Mouse (Mus musculus) gastrocnemius, postnatal 10 days (tissue): ENCODE results near the gene Terb1. TPM values are rescaled to one million over a fixed set of nuclear protein-coding genes. Genes with fewer than 3 reads are reported as not detected.

ENCODE experiments used
- DNase-seq: peaks from one replicate; pipeline ENCODE4 v3.0.0; 2021; ENCODE audit warnings: mixed read lengths
- total RNA-seq, 2 experiments: library from RNA; stranded (reverse); gene quantifications; 2 replicates each; pipeline ENCODE4 v1.2.3; 2021

Terb1 gene
- total RNA-seq, 2 experiments from 2014 or later, result not detected

DNA sequence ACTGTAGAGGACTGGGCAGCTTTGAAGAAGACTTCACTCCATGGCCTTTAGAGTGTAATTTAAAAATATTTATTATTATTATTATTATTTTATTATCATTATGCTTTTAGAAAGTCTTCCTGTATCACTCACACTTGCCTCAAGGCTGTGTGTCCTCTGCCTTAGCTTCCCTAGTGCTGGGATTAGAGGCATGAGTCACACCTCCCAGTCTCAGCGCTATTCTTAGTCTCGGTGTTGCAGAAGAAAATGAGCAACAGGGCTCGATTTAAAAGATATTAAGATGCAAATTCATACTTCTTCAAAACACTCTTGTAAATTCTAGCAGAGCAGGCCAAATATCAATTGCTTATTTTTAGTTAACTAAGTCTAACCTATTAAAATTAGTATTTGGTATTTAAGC, 60.9 kb downstream of the Terb1 start:
- DNase-seq, result no peak

DNA sequence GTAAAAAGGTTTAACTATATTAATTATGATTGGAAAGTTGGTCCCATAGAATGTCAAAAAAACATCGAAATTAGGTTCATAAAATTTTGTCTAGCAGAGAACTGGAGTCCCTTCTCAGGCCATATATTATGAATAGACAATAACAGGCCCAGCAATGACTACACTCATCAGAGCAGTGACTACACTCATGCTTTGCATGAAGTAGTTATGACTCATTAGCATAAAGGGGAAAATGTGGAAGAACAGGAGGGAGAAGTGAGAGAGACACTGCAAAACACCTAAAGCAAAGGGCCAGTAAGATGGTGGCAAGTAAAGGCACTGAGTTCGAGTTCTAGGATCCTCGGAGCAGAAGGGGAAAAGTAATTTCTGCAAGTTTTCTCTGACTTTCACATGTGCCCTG, 63.7 kb downstream of the Terb1 start:
- no peak for DNase-seq

DNA sequence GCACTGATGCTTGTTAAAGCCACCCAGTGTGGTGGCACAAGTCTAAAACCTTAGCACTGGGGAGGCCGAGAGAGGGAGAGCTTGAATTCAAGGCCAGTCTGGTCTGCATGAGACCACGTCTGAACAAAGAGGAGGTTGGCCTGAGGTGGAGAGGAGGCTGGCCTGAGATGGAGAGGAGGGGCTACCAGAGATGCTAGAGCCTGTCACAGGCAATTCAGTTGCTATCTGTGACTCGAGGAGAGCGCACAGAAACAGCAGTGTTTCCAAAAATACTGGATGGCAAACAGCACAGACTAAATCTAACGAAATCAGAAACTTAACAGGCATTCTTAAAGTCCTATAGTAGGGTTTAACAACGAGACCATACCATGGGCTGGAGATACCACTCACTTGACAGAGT, 64.5 kb downstream of the Terb1 start:
- no peak for DNase-seq

DNA sequence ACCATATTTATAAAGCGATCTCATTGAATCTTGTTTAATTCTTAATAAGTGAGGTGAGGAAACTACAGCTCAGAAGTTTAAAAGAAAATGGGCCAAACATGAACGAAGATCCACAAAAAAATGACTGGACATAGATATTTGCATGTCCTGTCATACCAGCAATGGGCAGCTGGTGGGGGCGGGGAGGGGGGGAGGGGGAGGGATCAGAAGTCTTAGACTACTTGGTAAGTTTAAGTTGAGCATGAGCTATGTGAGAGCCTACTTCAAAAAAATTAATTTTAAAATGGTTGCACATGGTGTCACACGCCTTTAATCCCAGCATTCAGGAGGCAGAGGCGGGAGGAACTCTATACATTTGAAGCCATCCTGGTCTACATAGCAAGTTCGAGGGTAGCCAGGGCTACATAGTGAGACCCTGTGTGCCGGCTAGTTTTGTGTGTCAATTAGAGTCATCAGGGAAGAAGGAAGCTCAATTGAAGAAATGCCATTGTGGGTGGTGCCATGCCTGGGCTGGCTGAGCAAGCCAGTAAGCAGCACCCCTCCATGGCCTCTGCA, 66.5 kb downstream of the Terb1 start:
- no peak for DNase-seq

DNA sequence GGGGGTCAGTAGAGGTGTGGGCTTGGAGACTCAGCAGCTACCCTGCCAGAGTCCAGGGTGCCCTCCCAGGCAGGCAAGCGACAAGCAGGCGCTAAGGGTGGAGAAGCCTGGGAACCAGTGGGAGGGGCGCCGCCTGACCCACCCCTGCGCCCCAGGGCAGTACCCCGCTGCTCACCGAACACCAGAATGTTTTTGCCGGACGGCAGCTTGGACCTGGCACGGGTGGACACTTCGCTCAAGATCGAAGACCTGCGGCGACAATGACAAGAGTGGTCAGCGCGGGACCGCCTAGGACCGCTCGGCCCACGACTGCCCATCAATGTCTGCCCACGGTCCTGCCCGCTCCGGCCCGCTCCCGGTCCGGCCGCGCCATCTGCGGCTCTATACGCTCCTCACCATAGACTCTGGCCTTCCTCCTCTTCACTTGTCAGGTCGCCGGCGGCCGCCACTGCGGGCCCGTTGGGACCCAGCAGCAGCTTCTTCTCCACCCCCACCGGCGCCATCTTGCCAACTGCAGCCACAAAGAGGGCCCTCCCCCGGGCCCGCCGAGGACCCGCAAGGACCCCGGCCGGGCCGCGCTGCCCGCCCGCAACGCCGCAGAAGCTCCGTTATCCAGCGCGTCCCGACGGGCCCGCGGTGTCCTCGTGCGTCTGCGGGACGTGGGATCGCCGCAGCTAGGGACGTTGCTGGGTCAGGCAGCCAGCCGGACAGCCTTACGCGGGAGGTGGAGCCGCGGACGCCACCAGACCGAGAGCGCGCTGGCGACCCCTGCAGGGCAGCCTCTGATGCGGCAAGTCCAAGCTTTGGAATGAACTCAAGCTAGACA, 67.2 kb downstream of the Terb1 start, which contains the start of gene Dync1li2:
Dync1li2 (minus strand) TSS at position 749 of the 826 bp plus-strand sequence.
- peak; percentile 96 for DNase-seq

DNA sequence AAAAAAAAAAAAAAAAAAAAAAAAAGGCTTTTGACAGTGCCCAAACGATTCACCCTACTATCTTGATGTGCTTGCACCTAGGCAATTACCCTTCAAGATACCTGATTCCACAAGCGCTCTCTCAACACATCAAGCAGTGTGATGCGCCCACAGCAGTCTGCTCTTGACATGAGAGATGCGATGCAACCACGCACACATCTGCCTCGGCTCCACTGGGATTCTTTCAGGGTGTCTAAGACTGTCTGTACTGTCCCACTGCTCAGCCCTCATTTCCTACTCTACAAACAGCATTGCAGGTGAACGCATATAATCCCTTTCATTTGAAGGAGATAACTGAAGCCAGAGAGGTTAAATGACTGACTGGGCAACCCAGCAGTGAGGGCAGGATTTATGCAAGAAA, 68.1 kb downstream of the Terb1 start:
- DNase-seq, result no peak

- DNase-seq, result no peak
These were observed 70.2 kb downstream of the Terb1 start for GRCm38 (mm10) chr8:104439461-104439860.

GRCm38 (mm10) chr8:104437494-104438135, 72.1 kb downstream of the Terb1 start:
- DNase-seq, result no peak

DNA sequence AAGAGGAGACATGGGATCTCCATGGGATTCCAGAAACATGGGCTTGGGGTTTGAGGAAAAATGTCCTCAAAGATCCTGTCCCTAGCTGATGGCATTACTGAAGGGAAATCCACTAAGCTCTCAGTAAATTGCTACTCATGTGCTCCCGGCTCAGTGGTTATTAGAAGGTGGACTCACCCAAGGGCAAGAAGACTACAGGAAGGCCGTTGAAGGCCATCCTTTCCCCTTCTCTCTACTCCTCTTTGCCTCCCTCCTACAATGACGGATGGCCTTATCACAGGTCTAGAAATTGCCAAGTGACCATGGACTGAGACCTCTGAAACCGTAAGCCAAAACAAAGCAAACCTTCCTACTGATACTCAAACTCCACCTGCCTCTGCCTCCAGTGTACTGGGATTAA, 73.1 kb downstream of the Terb1 start:
- DNase-seq, result no peak

DNA sequence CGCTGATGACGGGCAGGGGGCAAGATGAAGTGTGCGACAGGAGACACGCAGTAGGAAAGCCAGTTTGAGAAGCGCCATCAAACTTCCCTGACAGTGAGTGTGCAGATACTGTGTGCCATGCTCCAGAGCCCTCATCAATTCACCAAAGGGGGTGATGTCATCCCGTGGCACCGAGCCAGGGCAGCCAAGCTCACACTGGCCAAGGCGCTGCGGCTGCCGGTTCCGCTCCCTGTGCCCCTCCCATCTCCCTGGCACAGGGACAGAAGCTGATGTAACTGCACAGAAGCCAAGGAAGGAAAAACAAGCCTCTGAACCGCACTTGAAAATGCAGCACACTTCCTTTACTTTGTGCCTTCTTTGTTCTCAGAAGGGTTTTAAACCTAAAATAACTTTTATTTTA, 73.7 kb downstream of the Terb1 start:
- peak; percentile 99 for DNase-seq

GRCm38 (mm10) chr8:104434826-104435354, 74.8 kb downstream of the Terb1 start:
- DNase-seq, result no peak

DNA sequence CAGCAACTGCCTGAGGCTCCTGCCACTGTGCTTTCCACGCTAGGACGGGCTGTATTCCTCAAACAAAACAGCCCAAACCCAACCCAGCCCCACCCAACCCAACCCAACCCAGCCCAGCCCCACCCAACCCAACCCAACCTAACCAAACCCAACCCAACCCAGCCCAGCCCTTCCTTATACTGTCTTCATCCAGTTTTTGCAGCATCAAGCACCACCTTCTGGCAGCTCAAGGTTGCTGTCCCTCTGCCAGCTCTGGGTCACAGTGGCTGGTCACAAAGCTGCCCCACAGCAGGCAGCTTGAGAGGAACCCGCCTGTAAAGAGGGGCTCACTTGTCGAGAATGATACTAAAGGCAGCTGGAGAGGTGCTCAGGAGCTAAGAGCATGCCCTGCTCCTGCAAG, 75.4 kb downstream of the Terb1 start:
- no peak for DNase-seq

- DNase-seq, result no peak
These were observed 76.4 kb downstream of the Terb1 start for GRCm38 (mm10) chr8:104433191-104433842.

- no peak for DNase-seq
These were observed 77.1 kb downstream of the Terb1 start for GRCm38 (mm10) chr8:104432656-104433055.

DNA sequence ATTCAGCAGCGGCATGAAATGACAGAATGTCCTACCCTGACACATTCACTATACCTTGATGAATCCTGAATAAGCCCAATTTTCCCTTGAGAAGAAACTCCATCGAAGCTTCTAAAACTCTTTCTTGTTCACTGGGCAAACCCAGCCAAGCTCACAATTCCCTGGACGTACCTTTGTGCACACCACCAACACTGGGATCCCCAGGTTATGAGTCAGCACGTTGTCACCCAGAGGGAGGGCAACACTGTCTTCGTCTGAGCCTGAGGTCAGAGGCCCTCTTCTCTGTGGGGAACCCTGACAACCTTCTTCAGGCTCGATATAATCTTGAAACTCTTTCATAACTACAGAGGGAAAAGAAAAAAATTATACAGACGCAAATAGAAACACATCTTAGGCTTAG, 79.5 kb downstream of the Terb1 start:
- no peak for DNase-seq

- DNase-seq, result no peak
These were observed 82.0 kb downstream of the Terb1 start for GRCm38 (mm10) chr8:104427703-104428102.

- DNase-seq, result no peak
These were observed 87.4 kb downstream of the Terb1 start for GRCm38 (mm10) chr8:104422313-104422712.

DNA sequence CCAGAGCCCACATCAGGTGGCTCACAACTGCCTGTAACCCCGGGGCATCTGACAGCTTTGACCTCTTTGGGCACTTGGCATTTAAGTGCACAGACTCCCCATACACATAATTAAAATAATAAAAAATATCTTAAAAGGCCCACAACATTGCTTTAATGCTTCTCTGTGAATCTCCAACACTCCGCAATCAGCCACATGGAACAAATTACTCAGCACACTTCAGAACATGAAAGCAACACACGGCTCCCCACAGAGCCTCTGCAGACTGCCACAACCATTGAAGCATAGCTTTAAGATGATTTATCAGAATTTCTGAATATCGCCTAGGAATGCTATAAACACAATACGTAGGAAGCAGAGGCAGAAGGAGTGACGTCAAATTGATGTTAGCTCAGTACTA, 93.7 kb downstream of the Terb1 start:
- DNase-seq, result no peak

DNA sequence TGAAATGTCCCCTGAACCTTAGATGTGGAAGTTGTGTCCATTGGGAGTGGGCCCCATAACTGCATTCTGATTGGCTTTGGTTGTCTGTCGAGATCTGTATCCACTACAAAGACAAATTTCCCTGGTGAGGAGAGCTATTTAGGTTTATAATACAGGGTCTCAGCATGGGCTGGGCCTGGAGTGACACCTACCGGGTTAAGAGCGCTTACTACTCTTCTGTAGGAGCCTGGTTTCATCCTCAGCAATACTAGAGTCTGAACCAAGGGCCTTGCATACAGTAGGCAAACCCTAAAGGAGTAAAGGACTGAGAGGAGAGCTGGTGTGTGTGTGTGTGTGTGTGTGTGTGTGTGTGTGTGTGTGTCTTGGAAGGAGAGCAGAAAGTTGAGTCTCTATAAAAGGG, 95.5 kb downstream of the Terb1 start:
- DNase-seq, result no peak

DNA sequence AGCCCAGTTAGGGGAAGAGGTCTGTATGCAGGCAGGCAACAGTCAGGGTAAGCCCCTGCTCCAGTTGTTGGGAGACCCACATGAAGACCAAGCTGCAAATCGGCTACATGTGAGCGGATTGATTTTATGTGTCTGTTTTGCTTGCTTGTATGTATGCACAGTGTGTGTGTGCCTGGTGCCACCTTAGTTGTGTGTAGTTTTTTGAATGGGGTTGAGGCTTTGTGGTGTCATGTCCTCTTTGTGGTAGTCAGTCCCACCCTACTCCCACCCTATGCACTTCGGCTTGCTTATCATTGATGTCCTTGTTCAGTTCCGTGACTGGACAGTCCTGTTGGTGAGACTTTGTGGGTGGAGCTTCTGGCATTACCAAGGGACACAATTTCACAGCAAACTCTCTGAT, 95.9 kb downstream of the Terb1 start:
- no peak for DNase-seq

GRCm38 (mm10) chr8:104412805-104413532, 96.7 kb downstream of the Terb1 start:
- DNase-seq, result no peak

DNA sequence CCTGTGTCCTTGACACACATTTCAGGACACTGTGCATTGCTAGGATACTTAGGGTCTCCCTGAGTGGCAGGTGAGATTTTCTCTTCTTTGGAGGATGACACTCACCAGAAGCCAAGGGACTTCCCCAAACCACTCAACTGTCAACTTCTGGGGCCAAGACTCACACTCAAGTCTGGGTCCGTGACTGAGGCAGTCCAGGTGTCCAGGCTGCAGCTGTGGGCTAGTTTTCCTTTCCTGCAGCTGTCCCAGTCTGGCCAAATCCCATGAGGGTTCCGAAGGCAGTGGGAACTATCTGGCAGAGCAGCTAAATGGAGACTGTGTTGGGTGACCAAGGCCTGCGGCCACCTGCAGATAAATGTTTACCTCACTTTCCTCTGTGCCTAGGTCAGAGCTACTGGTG, 97.7 kb downstream of the Terb1 start:
- no peak for DNase-seq
